Mouse (Mus musculus) natural killer cell, adult 2 months (primary cell): ENCODE data around the gene Irf7.
A peak's percentile ranks its signal among the peaks of the same experiment; 100 is the strongest.

Experiments used
- DNase-seq, 2 experiments: peaks; one replicate each; pipeline ENCODE4 v3.0.0; 2022; ENCODE audit warnings: low spot score in 2 of 2

Gene Irf7

DNA sequence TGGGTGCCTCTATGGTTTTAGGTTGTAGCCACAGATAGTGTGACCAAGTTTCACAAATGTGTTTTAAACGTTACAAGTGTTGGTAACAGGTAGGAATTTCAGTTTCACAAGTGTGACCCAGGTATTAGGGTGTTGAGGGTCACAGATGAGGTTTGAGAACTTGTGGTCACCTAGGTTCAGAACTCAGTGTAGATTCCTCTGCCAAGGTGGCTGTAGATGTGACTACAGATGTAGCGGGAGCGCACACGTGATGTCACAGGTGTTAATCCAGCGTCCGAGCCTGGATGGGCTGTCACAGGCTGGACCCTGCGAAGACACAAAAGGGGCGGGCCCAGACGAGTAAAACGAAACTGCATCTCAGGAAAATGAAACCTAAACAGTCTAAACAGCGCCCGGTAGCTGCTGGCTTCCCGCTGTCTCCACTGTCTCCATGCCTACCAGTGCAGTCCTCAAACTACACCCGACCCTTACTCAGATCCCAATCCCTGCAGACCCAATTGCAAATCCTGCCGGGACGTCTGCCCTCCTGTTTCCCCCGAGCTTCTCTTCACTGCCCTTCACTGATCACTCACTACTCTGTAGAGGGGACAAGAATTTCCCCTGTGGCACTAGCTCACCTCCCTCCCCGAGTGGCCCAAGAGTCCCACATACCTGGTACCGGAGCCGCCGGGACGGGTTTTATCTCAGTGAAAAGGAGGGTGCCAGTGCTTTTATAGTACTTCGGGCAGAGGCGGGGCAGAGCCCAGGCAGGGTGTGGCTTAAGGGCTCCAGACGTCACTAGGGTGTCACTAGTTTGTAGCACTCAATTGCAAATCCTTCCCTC, at the start of gene Irf7:
Gene Irf7, minus strand, starts transcription at position 743 of the 823 bp plus-strand sequence.
- peak; percentile 87 to 90 for DNase-seq

DNA sequence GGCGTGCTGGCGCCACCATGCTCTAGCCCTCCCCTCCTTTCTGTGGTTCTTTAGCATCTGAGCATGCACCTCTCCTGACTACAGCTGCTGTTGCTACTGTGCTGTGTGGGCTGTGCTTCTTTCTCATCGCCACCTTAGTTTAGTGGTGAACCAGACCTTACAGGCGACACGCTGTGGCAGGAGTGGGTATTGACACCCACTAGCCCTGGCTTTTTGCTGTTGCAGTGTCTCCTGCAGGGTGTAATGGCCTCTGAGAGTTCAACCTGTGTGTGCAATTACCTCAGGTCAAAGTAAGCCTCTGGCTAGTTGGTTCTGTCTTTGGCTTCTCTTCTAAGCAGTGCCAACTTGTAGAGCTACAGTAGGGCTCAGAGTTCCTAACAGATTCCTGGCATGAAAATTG, 49.7 kb upstream of the Irf7 start:
- peak; percentile 57 to 67 for DNase-seq

DNA sequence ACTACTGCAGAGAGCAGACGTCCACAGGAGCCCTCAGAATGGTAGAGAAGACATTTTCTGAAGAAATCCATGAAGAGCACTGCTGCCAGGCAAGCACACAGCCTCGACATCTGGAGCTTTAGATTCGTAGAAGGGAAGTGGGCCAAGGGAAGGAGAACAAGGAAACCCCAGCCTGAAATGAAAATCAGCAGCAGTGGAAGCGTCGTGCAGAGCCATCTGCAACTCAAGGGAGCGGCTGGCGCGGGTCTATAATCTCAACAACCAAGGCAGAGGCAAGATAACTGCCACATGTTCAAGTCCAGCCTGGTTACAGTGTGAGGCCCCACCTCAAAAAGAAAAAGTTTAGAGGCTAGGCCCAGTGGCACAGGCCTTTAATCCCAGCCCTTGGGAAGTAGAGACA, 48.8 kb upstream of the Irf7 start:
- no peak for DNase-seq

DNA sequence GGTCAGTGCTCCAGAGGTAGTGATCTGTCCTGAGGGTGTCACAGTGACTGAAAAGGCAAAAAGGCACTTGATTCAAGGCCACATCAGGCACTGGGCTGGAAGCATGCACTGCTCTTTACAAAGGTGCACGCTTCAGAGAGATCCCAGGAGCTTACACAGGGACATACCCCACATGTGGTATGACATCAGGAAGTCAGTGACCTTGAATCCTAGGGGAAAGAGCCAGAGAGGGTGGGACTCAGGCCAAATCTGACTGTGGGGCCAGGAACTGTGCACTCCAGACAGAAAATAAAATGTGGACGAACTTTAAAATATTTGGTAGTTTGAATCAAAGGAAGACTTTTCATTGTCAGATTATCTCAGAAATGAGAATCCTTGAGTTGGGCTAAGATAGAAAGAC, 48.1 kb upstream of the Irf7 start:
- DNase-seq = no peak

DNA sequence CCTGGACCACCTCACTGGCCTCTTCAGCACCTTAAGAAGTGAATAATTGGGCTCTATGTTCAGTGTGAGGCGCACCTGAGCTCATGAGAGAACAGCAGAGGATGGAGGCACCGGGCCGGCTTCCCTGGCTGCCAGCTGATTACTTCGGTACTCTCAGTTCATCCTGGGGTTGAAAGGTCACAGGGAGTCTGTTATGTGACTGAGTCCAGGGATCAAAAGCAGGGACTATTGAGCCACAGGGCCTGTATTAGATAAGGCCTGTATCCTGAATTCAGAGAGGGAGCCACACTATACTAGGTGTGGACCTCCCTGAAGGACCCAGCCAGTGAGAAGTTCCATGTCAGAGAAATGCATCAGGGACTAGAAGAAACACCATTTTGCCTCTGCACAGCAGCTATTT, 38.3 kb upstream of the Irf7 start:
- no peak for DNase-seq

DNA sequence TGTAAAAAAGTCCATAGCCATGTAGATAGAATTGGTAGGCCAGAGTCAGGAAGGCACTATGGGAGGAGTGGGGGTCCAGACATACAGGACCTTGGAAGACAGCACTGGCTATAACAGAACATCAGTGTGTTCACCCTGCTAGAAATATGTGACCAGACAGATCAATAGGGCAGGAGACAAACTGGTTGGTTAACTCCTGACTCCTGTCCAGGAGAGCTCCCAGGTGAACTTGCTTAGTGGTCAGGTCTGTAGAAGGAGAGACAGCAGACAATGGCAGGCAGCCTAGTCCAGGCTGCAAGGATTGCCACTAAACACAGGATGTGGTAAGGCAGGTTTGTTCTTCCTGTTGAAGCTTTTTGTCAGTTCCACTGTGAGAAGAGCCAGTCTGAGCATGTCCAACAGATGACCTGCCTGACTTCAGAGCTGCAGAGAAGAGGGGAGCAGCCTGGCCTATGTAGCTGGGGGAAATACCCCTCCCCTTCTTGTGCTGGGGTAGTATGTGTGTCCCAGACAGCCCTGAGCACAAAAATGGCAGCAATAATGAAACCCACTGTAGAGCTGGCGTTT, 36.5 kb upstream of the Irf7 start:
- peak; percentile 51 to 72 for DNase-seq

DNA sequence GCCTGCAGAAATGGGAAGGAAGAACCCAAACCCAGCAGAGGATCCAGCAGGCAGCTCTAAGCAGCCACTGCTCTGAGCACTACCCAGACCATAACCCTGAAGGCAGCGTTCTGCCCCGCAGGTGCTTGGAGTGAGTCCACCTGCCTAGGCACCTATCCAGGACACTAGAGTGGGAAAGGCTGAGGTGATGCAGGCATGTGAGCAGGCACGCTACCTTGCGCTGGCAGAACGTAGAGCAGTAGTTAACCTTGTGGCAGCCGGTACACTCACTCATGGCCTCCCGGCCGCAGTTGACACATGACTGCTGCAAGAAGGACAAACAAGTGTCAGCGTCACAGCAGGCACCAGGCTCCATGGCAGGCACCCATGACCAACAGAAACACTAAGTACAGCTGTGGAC, 35.1 kb upstream of the Irf7 start:
- no peak for DNase-seq

DNA sequence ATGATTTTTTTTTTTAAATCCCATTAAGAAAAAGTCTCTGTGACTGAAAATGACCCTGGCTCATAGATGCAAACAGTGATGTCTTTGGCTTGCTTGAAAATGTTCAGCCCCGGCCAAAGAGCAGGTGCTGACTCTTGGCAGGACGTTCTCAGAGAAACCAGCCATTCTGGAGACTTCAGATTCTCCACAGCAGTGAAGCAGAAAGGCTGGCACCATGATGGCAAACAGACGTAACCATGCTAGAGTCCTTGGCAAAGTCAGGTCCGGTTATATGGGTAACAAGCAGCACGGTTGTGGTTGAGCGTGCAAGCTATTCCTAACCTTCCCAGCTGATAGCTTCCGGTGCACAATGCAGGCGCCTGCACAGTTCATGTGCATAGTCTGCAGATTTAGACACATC, 32.9 kb upstream of the Irf7 start:
- no peak for DNase-seq

DNA sequence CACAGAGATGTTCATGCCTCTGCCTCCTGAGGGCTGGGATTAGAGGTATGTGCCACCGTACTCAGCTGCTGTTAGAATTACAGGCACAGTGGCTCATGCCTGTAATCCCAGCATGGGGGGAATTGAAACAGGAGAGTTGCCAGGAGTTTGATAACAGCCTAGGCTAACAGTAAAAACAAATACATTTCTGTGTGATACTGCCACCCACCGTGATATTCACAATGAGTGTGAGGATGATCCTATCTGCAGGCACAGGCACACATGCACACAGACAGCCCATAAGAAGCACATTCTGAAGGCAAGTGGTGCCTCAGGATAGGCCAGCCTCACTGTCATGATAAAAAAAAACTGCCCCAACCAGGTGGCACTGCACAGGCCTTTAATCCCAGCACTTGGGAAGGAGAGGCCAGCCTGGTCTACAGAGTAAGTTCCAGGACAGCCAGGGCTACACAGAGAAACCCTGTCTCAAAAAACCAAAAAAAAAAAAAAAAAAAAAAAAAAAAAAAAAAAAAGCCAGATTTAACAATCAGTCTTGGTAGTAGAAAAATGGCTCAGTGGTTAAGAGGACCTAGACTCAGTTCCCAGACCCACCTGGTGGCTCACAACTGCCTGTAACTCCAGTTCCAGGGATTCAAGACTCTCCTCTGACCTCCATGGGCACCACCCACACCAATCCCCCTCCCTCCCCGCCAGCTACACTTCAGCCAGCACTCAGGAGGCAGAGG, 31.8 kb upstream of the Irf7 start:
- no peak for DNase-seq

DNA sequence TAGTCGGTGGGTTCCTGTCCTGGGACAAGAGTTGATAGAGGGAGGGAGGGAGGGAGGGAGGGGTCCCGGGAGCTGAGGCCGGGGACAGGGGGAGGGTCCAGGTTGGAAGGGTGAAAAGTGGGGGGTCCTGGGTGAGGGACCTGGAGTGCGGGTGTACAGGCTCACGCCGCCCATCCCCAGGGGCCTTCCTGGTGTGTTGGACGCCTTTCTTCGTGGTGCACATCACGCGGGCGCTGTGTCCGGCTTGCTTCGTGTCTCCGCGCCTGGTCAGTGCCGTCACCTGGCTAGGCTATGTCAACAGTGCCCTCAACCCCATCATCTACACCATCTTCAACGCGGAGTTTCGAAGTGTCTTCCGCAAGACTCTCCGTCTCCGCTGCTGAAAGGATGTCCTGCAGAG, 28.2 kb upstream of the Irf7 start:
- DNase-seq = peak in 1 of 2 experiments; percentile 26

DNA sequence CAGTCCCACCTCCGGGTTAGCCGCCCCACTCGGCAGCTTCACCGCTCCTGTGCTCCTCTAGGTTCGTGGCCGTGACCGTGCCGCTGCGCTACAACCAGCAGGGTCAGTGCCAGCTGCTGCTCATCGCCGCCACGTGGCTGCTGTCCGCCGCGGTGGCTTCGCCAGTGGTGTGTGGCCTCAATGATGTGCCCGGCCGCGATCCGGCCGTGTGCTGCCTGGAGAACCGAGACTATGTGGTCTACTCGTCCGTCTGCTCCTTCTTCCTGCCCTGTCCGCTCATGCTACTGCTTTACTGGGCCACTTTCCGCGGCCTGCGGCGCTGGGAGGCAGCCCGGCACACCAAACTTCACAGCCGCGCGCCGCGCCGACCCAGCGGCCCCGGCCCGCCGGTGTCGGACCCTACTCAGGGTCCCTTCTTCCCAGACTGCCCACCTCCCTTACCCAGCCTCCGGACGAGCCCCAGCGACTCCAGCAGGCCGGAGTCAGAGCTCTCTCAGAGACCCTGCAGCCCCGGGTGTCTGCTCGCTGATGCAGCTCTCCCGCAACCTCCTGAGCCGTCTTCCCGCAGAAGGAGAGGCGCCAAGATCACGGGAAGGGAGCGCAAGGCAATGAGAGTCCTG, 27.7 kb upstream of the Irf7 start:
- peak in 1 of 2 experiments; percentile 35 for DNase-seq

DNA sequence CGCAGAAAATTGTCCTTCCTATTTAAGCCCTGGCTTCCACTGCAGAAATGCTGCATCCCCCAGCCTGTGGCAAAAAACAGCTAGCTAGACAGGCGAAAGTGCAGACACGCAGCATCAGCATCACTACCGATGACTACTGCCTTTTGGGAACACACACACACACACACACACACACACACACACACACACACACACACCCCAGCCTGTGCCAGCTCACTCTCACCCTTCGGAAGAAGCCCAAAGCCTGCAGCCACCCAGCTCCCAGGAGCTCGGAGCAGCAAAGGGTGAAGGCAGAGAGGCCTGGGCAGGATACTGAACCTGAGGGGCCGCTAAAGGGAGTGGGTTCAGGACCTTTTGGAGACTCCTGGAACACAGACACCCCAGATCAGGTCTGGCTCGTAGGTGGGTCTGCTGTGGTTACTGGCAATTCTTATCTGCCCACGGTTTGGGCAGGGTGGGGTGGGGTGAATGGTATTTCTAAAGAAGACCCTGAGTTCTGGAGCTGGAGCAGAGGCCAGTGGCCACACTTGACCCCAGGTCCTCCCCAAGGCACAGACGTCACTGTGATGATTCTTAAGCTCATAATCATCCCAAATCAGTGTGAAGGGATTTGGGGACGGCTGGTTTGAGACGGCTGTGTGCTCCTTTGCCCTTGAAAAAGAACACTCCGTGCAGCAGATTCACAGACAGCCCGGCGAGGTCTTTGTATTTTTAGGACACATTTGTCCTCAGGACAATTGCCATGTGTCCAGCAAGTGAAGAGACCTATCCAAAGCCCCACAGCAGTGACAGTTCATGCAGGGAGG, 26.5 kb upstream of the Irf7 start:
- DNase-seq = no peak

DNA sequence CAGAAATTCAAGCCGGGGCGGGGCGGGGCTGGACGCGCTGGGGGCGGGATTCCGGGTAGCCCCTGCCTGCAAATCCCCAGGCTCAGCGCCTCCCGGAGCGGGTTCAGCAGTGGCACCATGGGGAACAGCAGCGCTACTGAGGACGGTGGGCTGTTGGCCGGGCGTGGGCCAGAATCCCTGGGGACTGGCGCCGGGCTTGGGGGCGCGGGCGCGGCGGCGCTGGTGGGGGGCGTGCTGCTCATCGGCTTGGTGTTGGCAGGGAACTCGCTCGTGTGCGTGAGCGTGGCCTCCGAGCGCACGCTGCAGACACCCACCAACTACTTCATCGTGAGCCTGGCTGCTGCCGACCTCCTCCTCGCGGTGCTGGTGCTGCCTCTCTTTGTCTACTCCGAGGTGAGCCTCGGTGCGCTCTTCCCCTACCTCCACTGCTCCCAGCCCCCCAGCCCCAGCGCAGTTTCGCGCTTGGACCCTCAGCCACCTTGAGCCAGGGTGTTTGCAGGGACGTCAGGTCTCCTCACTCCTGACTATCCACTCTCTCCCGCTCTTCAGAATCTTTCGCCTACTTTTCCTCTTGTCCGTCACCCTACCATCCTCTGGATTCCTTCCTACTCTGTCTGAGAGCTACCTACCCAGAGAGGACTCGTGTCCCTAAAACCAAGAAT, 25.8 kb upstream of the Irf7 start, which contains the start of gene Drd4:
Gene Drd4, plus strand, starts transcription at position 86 of the 662 bp plus-strand sequence.
- no peak for DNase-seq

DNA sequence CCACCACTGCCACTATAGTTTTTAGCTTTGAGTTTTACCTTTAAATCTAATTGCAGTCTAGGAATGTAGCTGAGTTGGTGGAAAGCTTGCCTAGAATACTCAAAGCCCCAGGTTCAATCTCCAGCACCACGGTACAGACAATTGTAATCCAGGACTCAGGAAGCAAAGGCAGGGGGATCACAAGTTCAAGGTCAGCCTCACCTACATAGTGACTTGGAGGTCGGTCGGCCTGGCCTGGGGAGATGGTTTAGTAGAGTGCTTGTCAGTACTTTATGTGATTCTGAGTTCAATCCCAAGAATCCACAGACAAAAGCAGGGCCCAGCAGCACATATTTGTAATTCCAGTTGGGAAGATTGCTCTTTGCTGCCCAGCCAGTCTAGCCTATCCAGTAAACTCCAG, 21.8 kb upstream of the Irf7 start:
- DNase-seq = no peak

DNA sequence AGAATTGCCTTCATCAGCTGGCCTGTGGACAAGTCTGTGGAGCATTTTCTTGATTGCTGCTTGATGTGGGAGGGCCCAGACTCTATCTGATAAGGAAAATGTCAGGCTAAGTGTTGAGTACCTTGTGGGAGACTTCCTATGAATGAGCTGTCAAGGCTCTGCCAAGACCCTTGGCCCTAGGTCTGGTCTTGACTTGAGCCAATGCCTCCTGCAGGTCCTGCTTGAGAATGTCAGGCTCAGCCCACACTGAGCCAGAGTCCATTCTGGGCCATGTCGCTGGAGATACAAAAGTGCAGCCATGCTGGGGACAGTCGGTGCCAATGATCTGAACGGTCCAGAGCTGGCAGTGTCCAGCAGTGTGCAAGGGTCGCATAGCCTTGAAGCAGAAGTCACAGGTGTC, 16.5 kb upstream of the Irf7 start:
- no peak for DNase-seq

DNA sequence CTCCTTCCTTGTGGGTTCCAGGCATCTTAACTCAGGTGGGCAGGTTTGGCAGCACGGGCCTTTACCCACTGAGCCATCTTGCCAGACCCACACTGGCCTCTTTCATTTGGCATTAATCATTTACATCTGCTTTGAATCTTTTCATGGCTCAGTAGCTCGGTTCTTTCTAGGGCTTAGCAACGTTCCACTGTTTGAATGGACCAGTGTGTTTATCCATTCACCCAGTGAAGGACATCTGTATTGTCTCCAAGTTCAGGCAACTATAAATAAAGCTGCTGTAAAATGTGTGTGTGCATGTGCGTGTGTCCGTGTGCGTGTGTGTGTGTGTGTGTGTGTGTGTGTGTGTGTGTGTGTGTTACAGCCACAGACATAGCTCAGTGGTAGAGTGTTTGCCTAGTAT, 15.2 kb upstream of the Irf7 start:
- DNase-seq = no peak

DNA sequence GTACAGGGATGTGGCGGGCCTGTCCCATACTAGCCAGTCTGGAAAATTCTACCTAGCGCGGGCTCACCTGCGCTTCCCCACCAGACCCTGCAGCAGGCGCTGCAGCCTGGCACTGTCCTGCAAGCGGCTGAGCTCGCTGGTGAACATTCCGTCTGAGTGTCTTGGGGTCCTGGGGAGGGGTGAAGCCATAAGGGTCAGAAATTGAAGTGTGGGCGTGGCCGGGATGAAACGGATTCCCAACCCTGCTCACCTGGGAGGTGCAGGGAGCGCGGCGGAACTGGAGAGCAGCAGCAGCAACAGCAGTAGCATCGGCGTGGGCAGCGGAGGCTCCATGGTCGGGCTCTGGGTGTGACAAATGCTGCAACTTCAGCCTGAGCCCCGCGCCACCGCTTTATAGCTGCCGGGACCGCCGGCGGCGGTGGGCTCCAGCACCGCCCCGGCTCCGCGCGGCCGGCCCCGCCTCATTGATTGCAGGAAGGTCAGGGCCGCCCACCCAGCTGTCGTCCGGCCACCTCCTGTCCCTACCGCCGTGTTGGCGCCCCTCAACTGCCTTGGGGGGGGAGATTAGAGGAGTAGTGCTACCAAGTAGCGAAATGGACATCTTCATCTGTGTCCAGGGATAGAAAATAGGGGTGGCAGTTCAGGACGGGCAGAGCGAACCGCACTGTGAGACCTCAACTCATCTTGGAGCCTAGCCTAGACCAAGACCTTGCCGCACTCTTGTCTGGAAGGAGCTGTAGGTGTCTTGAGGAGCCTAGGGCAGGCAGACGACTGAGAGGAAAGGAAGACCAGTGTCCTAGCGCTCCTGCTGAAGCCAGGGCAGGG, 12.7 kb upstream of the Irf7 start, which contains the start of gene Sct:
Gene Sct, minus strand, starts transcription at position 368 of the 825 bp plus-strand sequence.
- DNase-seq = no peak

DNA sequence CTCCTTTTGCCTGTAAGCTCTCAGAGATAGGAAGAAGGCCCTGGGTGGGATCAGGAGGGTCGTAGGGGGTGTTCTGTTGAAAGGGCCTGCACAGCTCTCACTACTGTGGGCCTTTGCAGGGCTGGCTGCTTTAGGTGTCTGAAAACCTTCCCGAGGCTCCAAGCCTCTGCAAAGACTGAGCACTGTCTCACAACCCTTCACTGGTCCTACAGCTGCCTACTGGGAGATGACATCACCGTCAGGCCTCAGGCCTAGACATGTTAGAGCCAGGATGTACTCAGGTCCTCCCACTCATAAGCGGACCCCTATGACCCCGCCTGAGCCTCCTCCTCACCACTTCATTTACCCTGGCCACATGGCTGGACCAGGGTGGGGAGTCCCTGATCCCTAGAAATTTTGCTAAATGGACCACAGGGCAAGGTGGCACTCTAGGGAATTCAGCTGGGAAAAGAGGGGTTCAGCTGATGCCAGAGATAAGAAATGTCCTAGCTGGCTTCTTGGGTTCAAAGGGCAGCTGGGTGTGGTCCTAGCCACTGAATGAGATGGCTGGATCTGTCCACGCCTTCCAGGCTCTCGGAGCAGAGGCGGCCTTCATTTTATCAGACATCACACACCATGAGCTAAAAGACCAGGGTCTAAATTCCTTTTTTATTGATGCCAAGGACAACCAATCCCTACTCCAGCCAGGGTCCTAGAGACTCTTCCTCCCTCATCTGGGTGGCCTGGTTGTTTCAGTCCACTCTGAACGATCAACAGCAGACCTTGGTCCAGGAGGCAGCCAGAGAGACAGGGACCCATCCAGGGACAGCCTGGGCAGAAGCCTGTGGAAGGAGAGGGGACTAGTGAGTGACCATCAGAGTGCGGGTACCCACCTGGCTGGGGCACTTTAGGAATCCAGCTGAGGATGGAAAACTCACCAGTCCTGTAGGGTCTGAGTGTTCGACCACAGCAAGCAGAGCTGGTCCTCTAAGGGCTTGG, 11.7 kb upstream of the Irf7 start:
- no peak for DNase-seq

DNA sequence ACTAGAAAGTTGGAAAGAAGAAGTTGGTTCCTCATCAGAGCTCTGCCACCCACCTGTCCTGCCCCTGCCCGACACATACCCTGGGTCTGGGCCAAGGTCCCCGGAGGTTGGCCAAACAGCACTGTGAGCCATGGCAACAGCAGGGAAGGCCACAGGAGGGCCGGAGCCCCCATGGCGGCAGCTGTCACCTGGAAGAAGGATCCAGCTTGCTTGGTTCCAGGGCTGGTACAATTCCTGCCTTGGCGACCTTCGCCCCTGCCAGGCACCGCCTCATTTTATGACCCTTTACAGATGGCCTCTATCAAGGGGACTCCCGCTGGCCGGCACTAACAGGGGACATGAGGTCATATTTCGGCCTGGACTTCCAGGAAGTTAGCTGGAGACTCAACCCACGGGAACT, 10.3 kb upstream of the Irf7 start, which contains the start of gene Cdhr5:
Gene Cdhr5, minus strand, starts transcription at position 241 of the 400 bp plus-strand sequence.
- no peak for DNase-seq
